14 mouse cellular contexts compared by ENCODE assay signal in the genomic region with DNA sequence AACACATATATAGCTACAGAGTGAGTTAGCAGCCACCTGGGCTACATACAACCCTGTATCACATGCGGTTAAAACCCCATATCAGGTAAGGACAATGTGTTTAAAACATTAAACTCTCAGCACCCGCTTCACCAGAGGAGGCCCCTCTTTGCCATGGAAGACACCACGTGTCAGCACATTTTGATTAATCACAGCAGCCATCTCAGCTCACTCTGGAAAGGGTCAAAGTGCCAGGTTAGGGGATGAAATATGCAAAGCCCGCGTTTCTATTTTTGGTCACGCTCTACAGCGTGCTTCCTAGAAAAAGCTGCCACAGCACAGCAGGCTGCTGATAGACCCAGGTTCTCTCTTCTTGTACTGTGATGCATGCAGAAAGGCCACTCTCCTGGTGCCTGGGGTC.
DNase-seq lines count a peak whose midpoint lies in the region; ATAC-seq and TF ChIP-seq lines count a peak whose summit lies in the region.
"Had no signal": no experiment of that assay in that cellular context is flagged by ENCODE, and none has a peak within 500 bp of the region (broad histone marks: within the 10 kb centered on the region; RNA-seq: fewer than 3 reads in every experiment).

No protein-coding gene starts in this region.

- H3K9me3 ChIP-seq in forebrain, embryonic 11.5 days (ENCODE audit: control insufficient read depth, low read length) = no peaks in the 10 kb centered on the region
- H3K9me3 ChIP-seq in forebrain, postnatal 0 days (ENCODE audit: low read length) = no peaks in the 10 kb centered on the region
- H3K9me3 ChIP-seq in intestine, embryonic 15.5 days = no peaks in the 10 kb centered on the region
- no peaks in the 10 kb centered on the region for H3K9me3 ChIP-seq in intestine, postnatal 0 days (ENCODE audit: control insufficient read depth)
- H3K9me3 ChIP-seq in intestine, embryonic 16.5 days (ENCODE audit: control insufficient read depth, low read length) = no peaks in the 10 kb centered on the region
- no peaks in the 10 kb centered on the region for H3K9me3 ChIP-seq in liver, embryonic 11.5 days (ENCODE audit: control insufficient read depth, low read length)
- H3K9me3 ChIP-seq: liver, embryonic 13.5 days; neural tube, embryonic 13.5 days had no signal

- 65% methylated on average over 7 of the region's 7 CpGs for WGBS in forebrain, embryonic 11.5 days
- 76% methylated on average over 7 of the region's 7 CpGs for WGBS in forebrain, postnatal 0 days
- WGBS in intestine, embryonic 15.5 days = 43% methylated on average over 7 of the region's 7 CpGs
- WGBS in intestine, postnatal 0 days = 40% methylated on average over 7 of the region's 7 CpGs
- 43% methylated on average over 7 of the region's 7 CpGs for WGBS in intestine, embryonic 16.5 days
- 61% methylated on average over 7 of the region's 7 CpGs for WGBS in liver, embryonic 11.5 days

- H3K27ac ChIP-seq in forebrain, embryonic 11.5 days (ENCODE audit: low read depth, low read length) = no peak overlapping the region
- no peak overlapping the region for H3K27ac ChIP-seq in forebrain, postnatal 0 days (ENCODE audit: low read depth, low read length)
- no peak overlapping the region for H3K27ac ChIP-seq in intestine, embryonic 15.5 days
- no peak overlapping the region for H3K27ac ChIP-seq in intestine, postnatal 0 days (ENCODE audit: low read depth, low read length)
- H3K27ac ChIP-seq in intestine, embryonic 16.5 days (ENCODE audit: low read length) = no peak overlapping the region
- no peak overlapping the region for H3K27ac ChIP-seq in liver, embryonic 11.5 days (ENCODE audit: low read depth, low read length)
- H3K27ac ChIP-seq: hindbrain, embryonic 14.5 days; layer of hippocampus, adult 2 months; liver, embryonic 13.5 days; neural tube, embryonic 13.5 days had no signal

- no peak for TF ChIP-seq CTCF in forebrain, postnatal 0 days (IDR thresholded peaks at IDR 0.05; ENCODE audit: low read depth)
- no peak for TF ChIP-seq CTCF in intestine, postnatal 0 days (IDR thresholded peaks at IDR 0.05; ENCODE audit: low read depth)

- ATAC-seq in forebrain, embryonic 11.5 days (replicated peaks; ENCODE audit: low FRiP score) = no peak
- no peak for ATAC-seq in forebrain, postnatal 0 days
- ATAC-seq in intestine, embryonic 15.5 days = peak; percentile 28; the same call in 1 of the 2 replicates
- ATAC-seq in intestine, postnatal 0 days = no peak; the same call in 1 of the 2 replicates
- 0 out of 2 replicates have a peak, but pooled peaks have one; percentile 38 for ATAC-seq in intestine, embryonic 16.5 days
- no peak for ATAC-seq in liver, embryonic 11.5 days (replicated peaks; ENCODE audit: low FRiP score)

- DNase-seq in forebrain, embryonic 11.5 days (ENCODE audit: low spot score) = peak; percentile 45
- no peak for DNase-seq in forebrain, postnatal 0 days
- peak; percentile 49 for DNase-seq in mesoderm, embryonic 11.5 days (ENCODE audit: low read depth, low spot score)
- no peak for DNase-seq in liver, embryonic 11.5 days (ENCODE audit: low spot score)
- DNase-seq in cerebellum, postnatal 14 days = no peak
- DNase-seq: adrenal gland, postnatal 10 days; liver, embryonic 13.5 days; lung, postnatal 14 days had no signal

- H3K4me3 ChIP-seq in forebrain, embryonic 11.5 days (ENCODE audit: low read depth, low read length) = no peak overlapping the region
- H3K4me3 ChIP-seq in forebrain, postnatal 0 days (ENCODE audit: low read depth, low read length) = no peak overlapping the region
- H3K4me3 ChIP-seq in intestine, embryonic 15.5 days (replicated peaks) = no peak overlapping the region
- H3K4me3 ChIP-seq in intestine, postnatal 0 days (ENCODE audit: low read depth, low read length) = no peak overlapping the region
- no peak overlapping the region for H3K4me3 ChIP-seq in intestine, embryonic 16.5 days (ENCODE audit: low read length)
- H3K4me3 ChIP-seq in liver, embryonic 11.5 days (ENCODE audit: low read depth, low read length) = no peak overlapping the region
- H3K4me3 ChIP-seq: layer of hippocampus, adult 2 months; liver, embryonic 13.5 days; neural tube, embryonic 13.5 days had no signal

- H3K4me1 ChIP-seq in forebrain, embryonic 11.5 days (replicated peaks; ENCODE audit: control insufficient read depth, insufficient read depth, low read length) = 0 out of 2 replicates have a peak, but pooled peaks cover 3% of the 10 kb centered on the region
- no peaks in the 10 kb centered on the region for H3K4me1 ChIP-seq in forebrain, postnatal 0 days (ENCODE audit: insufficient read depth)
- peaks cover 8% of the 10 kb centered on the region; the same call in 1 of the 2 replicates for H3K4me1 ChIP-seq in intestine, embryonic 15.5 days (replicated peaks)
- no peaks in the 10 kb centered on the region for H3K4me1 ChIP-seq in intestine, postnatal 0 days (replicated peaks; ENCODE audit: control insufficient read depth, insufficient read depth, low read length)
- peaks cover 8% of the 10 kb centered on the region; the same call in 1 of the 2 replicates for H3K4me1 ChIP-seq in intestine, embryonic 16.5 days (ENCODE audit: control insufficient read depth, insufficient read depth, low read length)
- peaks cover 5% of the 10 kb centered on the region for H3K4me1 ChIP-seq in liver, embryonic 11.5 days (replicated peaks; ENCODE audit: control insufficient read depth, insufficient read depth, low read length)
- H3K4me1 ChIP-seq: neural tube, embryonic 13.5 days had no signal

- H3K36me3 ChIP-seq in forebrain, embryonic 11.5 days (ENCODE audit: control insufficient read depth, insufficient read depth, low read length) = no peaks in the 10 kb centered on the region
- H3K36me3 ChIP-seq in forebrain, postnatal 0 days (ENCODE audit: insufficient read depth) = no peaks in the 10 kb centered on the region
- H3K36me3 ChIP-seq in intestine, embryonic 15.5 days = no peaks in the 10 kb centered on the region
- H3K36me3 ChIP-seq in intestine, postnatal 0 days (ENCODE audit: control insufficient read depth, insufficient read depth) = no peaks in the 10 kb centered on the region
- H3K36me3 ChIP-seq in intestine, embryonic 16.5 days (ENCODE audit: control insufficient read depth, insufficient read depth, low read length) = no peaks in the 10 kb centered on the region
- H3K36me3 ChIP-seq in liver, embryonic 11.5 days (ENCODE audit: control insufficient read depth, insufficient read depth, low read length) = no peaks in the 10 kb centered on the region
- H3K36me3 ChIP-seq: liver, embryonic 13.5 days; neural tube, embryonic 13.5 days had no signal

- no peaks in the 10 kb centered on the region for H3K27me3 ChIP-seq in forebrain, embryonic 11.5 days (ENCODE audit: control insufficient read depth, insufficient read depth, low read length)
- no peaks in the 10 kb centered on the region for H3K27me3 ChIP-seq in forebrain, postnatal 0 days (ENCODE audit: insufficient read depth, low read length)
- no peaks in the 10 kb centered on the region for H3K27me3 ChIP-seq in intestine, embryonic 15.5 days (replicated peaks)
- no peaks in the 10 kb centered on the region for H3K27me3 ChIP-seq in intestine, postnatal 0 days (replicated peaks; ENCODE audit: control insufficient read depth, insufficient read depth, low read length)
- H3K27me3 ChIP-seq in intestine, embryonic 16.5 days (replicated peaks; ENCODE audit: control insufficient read depth, insufficient read depth, low read length) = no peaks in the 10 kb centered on the region
- H3K27me3 ChIP-seq in liver, embryonic 11.5 days (replicated peaks; ENCODE audit: control insufficient read depth, insufficient read depth, low read length) = no peaks in the 10 kb centered on the region
- H3K27me3 ChIP-seq: liver, embryonic 13.5 days; neural tube, embryonic 13.5 days had no signal

- H3K9ac ChIP-seq in forebrain, embryonic 11.5 days (ENCODE audit: low read length) = no peak overlapping the region
- no peak overlapping the region for H3K9ac ChIP-seq in forebrain, postnatal 0 days
- H3K9ac ChIP-seq in intestine, embryonic 15.5 days = no peak overlapping the region
- H3K9ac ChIP-seq in intestine, postnatal 0 days (ENCODE audit: low read depth, low read length) = no peak overlapping the region
- H3K9ac ChIP-seq in intestine, embryonic 16.5 days (ENCODE audit: low read depth, low read length) = no peak overlapping the region
- no peak overlapping the region for H3K9ac ChIP-seq in liver, embryonic 11.5 days (ENCODE audit: low read depth, low read length)
- H3K9ac ChIP-seq: hindbrain, embryonic 14.5 days; liver, embryonic 13.5 days; neural tube, embryonic 13.5 days had no signal

- no peak overlapping the region for H3K4me2 ChIP-seq in forebrain, embryonic 11.5 days (ENCODE audit: low read depth, low read length, severe bottlenecking)
- no peak overlapping the region for H3K4me2 ChIP-seq in forebrain, postnatal 0 days (ENCODE audit: low read depth)
- no peak overlapping the region for H3K4me2 ChIP-seq in intestine, embryonic 15.5 days (replicated peaks)
- no peak overlapping the region for H3K4me2 ChIP-seq in intestine, postnatal 0 days (replicated peaks; ENCODE audit: low read depth)
- no peak overlapping the region for H3K4me2 ChIP-seq in intestine, embryonic 16.5 days (ENCODE audit: low read depth, low read length)
- H3K4me2 ChIP-seq in liver, embryonic 11.5 days = no peak overlapping the region
- H3K4me2 ChIP-seq: hindbrain, embryonic 14.5 days; liver, embryonic 13.5 days; neural tube, embryonic 13.5 days had no signal

Comparison
In these comparisons a context has a peak if more than half of its experiments do, and no peak if none do; other contexts are left out.
1. ATAC-seq: peak in intestine, embryonic 15.5 days (single experiment) and intestine, embryonic 16.5 days (single experiment); none in forebrain, embryonic 11.5 days (single experiment), forebrain, postnatal 0 days (single experiment), intestine, postnatal 0 days (single experiment) and liver, embryonic 11.5 days (single experiment).
2. DNase-seq: peak in forebrain, embryonic 11.5 days (single experiment) and mesoderm, embryonic 11.5 days (single experiment); none in forebrain, postnatal 0 days (single experiment), liver, embryonic 11.5 days (single experiment) and cerebellum, postnatal 14 days (0 of 2).